Mouse (Mus musculus) ZHBTc4 (cell line): ENCODE measurements around the gene Abcc2.

Source experiments
- DNase-seq: peaks from one replicate; pipeline ENCODE4 v3.0.0-alpha.2; 2011; ENCODE audit warnings: low read depth, low spot score

Abcc2 gene

DNA sequence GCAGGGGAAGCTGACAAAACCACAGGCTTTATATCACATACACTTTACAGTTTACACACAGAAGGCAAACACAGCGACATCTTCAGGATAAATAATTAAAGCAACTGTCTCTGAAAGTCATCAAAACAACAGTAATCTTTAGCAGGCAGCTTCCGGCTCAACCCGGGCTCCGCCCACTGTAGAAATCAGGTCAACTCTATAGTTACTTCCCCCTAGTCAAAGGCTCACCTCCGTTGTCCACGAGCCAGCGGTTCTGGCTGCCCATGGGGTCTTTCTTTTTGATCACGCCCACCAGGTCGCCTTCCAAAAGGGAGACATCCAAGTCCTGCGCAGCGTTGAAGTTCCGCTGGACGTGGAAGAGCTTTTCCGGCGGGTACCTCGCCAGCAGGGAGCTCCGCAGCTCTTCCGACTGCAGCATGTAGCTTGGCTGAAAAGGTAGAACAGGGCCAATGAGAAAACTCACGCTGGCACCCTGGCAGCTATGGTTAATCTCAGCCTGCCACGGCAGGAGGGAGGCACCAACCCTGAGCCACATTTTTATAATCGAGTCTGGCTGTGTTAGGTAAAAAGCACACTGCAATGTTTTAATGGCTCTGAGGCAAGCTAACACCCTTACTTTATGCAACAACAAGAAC, 70.1 kb downstream of the Abcc2 start:
- peak; percentile 72 for DNase-seq

- DNase-seq, result peak; percentile 43
Measured at GRCm38 (mm10) chr19:43852837-43853545, 71.0 kb downstream of the Abcc2 start.

GRCm38 (mm10) chr19:43857347-43857746, 75.4 kb downstream of the Abcc2 start:
- DNase-seq, result peak; percentile 95

- no peak for DNase-seq
Measured at GRCm38 (mm10) chr19:43870418-43870817, 88.4 kb downstream of the Abcc2 start.

GRCm38 (mm10) chr19:43874351-43874750, 92.4 kb downstream of the Abcc2 start:
- peak; percentile 84 for DNase-seq

- DNase-seq, result no peak
Measured at GRCm38 (mm10) chr19:43875996-43876395, 94.0 kb downstream of the Abcc2 start.

DNA sequence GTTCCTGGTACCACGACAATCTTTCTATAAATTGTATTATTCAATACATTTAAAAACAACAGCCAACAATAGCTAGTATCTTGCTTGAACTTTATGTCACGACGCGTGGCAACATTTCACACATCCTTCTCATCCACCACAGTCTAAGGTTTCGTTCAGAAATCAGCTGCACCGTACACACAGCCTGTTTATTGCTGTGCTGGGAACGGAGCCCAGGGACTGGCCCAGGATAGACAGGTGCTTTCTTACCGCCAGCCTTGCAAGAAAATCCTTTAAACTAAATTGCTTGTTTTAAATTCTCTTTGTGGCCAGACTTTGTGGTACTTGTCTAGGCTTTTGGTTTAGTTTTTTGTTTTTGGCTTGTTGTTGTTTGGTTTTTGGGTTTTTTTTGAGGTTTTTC, 95.4 kb downstream of the Abcc2 start:
- DNase-seq, result no peak

DNA sequence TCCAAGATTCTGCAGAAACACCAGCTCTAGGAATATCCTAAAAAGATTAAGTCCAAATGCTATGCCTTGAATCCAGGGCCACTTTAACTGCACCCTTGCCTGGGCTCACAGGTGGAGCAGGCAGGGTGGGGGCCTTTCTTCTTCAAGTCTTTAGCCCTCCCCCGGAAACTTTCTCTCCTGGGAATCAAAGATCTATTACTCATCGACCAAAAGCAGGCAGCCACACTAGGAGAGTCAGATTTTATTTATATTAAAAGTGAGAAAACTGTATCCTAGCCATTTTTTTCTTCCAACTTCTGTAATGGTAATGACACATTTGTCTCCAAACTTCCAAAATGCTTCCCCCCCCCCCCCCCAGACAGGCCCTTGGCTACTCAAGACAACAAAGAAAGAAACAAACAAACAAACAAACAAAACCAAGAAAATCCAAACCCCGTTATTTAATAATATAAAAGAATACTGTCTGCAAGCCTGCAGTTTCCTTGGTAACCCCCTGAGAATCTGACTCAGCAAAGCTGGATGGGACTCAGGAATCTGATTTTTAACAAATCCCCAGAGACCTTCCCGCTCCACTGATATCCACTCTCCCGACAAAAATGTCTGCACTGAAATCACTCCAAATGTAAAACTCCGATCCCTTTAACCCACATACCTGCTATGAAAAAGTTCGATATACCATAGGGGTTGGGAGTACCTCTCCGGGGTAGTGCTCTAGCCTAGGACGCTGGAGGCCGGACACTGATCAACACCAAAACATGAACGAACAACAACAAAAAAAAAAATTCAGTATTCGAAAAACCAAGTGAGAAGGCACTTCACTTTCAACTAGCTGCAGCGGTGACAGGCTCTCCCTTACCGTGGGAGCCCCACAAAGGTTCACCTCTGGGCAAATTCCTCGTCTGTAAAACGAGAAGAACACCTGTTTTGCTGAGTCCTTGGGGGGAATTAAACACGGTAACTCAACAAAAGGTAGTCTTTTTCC, 96.4 kb downstream of the Abcc2 start:
- DNase-seq, result no peak

DNA sequence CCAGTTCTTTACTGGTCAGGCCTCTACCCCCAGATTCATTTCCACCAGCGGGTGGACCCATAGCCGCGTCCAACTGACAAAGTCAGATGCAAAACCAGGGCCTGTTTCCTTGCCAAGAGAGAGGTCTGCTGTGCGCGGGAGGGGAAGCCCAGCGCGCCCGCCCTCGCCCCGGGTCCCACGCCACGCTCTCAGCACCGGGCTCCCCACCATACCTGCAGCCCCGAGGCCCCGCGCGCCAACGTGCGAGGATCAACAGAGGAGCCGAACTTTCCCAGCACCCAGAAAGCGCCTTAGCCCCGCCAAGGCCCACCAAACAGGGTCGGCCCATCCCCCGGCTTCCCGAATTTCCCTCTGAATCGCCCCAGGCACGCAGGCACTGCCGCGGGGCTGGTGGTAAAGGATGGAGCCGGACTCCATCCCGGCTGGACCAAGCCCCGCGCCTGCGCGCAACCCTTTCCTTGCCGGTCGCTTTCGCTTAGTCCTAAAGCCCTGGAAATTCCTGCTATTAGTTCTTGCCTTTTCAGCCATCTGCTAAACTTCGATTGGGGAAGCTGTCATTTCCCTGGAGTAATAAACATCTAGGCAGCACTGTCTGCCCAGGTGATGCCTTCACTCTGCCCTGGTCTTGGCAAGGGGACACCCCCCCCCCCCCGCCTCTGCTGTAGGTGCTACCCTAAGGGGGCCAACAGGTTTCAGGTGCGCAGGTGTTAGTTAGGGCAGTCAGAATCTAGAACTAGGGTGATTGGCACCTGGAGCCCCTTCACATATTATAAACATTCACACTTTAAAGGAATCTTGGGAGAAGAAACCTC, 97.6 kb downstream of the Abcc2 start:
- peak; percentile 95 for DNase-seq

DNA sequence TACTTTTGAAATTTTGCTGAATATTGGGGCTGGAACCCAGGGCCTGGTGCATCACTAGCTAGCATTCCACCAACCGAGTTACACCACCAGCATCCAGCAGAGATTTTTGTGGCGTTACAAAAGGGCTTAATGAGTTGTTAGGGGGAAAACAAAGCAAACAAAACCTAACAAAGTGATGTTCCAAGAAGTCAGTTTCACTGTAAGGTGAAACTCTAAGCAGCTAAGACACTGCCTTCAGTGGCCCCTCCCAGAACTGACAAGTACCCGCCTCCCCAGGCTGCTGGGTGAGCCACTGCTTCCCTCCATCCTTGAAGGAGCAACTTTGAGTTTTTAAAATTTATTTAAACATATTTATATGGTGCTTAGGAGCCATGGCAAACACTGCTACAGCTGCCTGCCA, 98.4 kb downstream of the Abcc2 start:
- DNase-seq, result peak; percentile 62

DNA sequence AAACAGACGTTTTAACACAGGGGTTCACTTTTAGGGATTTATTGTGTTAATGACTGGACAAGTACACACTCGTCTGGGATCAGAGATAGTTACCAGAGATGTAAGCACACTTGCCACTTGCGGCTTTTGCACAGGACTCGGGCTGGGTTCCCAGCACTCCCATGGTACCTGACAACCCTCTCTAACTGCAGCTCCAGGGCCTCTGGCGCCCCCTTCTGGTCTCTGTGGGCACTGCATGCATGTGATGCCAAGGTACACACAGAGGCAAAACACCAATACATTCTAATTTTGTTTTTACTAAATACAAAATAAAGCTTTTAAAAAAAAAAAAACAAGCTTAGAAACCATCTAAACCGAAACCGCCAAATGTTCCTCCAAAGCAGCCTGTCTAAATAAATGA, 99.6 kb downstream of the Abcc2 start:
- peak; percentile 59 for DNase-seq

DNA sequence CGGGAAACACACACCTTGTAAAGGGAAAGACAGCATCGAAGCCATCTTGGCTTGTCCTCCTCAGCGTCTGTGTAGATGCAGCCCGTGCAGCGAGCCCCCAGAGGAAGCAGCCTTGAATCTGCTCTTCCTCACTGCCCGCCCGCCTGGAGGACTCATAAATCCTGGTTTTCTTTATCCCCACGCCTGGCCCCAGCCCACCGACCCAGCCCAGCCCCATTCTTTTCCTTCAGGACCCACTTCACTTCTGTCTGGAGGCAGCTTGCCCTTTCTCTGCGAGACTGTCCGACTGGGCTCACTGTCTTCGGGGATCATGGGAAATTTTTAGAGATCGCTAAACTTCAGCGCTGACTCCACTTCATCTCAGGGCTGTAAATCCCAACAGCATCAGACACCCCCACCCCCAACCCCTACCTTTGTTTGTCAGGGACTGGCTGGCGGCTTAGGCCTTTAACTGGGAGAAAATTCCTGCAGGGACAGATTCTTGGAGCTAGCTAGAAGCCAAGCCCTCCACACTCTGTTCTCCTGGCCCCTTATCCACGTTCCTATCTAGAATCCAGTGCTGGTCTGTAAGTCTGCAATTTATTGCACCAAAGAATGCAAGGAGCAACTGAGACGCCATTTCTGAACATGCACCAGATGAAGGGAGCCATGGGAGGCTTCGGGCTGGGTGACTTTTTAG, 101.0 kb downstream of the Abcc2 start:
- DNase-seq, result peak; percentile 62

DNA sequence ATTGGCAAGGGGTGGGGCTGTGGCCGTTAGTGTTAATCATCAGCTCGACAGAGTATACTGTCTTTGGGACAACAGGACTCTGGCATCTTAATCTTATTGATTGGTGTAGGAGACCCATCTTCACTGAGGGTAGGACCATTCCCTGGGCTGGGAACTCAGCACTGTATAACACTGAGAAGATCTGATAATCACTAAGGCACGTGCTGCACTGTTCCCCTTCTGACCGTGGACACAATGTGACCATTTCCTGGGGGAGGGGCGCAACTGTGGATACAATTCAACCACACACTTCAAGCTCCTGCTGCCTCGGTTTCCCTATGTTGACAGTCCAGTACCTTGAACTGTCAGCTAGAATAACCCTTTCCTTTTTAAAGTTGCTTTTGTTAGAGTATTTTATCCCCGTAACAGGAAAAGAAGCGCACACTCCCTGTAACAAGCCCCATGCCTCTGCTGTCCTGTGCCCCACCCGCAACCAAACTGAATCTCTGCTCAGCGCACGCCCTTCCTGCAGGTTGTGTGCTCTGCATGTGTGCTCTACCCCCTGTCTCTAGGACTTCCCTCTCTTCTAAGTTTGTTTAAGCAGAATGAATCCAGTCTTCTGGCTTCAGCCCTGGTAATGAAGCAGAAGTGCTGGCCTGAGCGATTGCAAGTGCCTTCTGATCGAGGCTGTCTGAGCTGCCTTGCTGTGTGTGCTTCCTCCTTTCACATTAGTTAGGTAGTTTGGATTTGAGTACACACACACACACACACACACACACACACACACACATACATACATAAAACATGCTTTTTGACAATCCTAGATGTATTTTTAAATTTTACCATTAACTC, 102.9 kb downstream of the Abcc2 start:
- DNase-seq, result no peak

- peak; percentile 66 for DNase-seq
Measured at GRCm38 (mm10) chr19:43886371-43887099, 104.5 kb downstream of the Abcc2 start.

DNA sequence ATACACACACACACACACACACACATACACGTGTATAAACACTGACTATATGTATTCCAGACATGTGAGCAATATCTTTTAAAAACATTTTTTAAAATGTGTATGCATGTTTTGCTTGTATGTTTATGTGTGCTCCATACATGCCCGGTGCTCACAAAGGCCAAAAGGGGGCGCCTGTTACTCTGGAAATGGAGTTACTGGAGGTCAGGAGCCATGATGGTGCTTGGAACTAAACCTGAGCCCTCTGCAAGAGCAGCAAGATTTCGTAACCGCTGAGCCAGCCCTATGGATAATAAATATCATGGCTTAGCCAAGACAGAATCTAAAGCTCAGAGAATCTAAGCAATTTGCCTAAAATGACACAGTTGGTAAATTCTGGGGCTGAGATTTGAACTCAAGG, 105.2 kb downstream of the Abcc2 start:
- peak; percentile 59 for DNase-seq

GRCm38 (mm10) chr19:43887725-43888124, 105.7 kb downstream of the Abcc2 start:
- DNase-seq, result no peak
